Mouse (Mus musculus) left cerebral cortex, adult 11 months (tissue): Measurements from ENCODE around the gene Tmc4.
A peak's percentile ranks its signal among the peaks of the same experiment; 100 is the strongest.

Experiments
- DNase-seq: peaks from one replicate; pipeline ENCODE4 v3.0.0; 2022; ENCODE audit warnings: low spot score

Gene Tmc4

GRCm38 (mm10) chr7:3630478-3630815 is 46.9 kb downstream of the Tmc4 start:
- no peak for DNase-seq

- peak; percentile 90 for DNase-seq
These were observed 47.5 kb downstream of the Tmc4 start, which contains the start of the genes Tfpt and Prpf31 for GRCm38 (mm10) chr7:3629543-3630477. Gene Tfpt, minus strand, starts transcription at chr7:3629929. Gene Prpf31, plus strand, starts transcription at chr7:3629985.

GRCm38 (mm10) chr7:3629030-3629429 is 48.3 kb downstream of the Tmc4 start:
- DNase-seq: no peak

GRCm38 (mm10) chr7:3617242-3617995 is 59.9 kb downstream of the Tmc4 start, which contains the start of gene Ndufa3:
Gene Ndufa3, plus strand, starts transcription at chr7:3617373.
- peak; percentile 79 for DNase-seq

GRCm38 (mm10) chr7:3616389-3617241 is 60.7 kb downstream of the Tmc4 start:
- DNase-seq: no peak

GRCm38 (mm10) chr7:3616057-3616388 is 61.3 kb downstream of the Tmc4 start, which contains the start of gene Oscar:
Gene Oscar, minus strand, starts transcription at chr7:3616157.
- no peak for DNase-seq
